In the genomic region with DNA sequence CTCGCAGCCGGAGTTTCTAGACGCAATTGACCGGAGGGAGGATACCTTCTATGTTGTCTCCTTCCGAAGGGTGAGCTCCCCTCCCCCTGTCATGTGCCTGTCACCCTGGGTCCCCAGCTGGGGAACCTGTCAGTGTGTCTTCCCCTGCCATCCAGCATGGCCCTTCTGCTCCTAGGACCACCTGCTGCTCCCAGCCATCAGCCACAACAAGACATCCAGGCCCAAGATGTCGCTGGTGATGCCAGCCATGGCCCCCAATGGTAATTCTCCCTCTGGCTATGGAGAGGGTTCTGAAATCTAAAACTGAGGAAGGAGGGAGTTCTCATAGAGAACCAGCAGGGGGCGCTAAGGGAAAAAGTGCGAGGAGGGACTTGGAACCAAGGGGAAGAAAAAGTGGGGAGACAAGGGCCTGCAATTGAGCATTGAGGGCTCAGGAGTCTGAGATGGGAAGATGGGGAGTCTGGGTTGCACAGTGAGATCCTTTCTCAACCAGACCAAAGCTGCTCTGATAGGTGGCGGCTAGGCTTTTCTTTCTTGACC, we compare ENCODE assay signal across 7 mouse cellular contexts. TPM values are rescaled to one million over a fixed set of nuclear protein-coding genes. Genes with fewer than 3 reads are reported as not detected.
DNase-seq lines count a peak whose midpoint lies in the region; ATAC-seq and TF ChIP-seq lines count a peak whose summit lies in the region.

No protein-coding gene starts in this region.

- H3K27me3 ChIP-seq in kidney, postnatal 0 days (ENCODE audit: insufficient read depth, low read length): no peaks in the 10 kb centered on the region
- peaks cover 4% of the 10 kb centered on the region; the same call in 1 of the 2 replicates for H3K27me3 ChIP-seq in kidney, embryonic 14.5 days (ENCODE audit: control insufficient read depth, insufficient read depth, low read length)
- H3K27me3 ChIP-seq in E14TG2a.4 (ENCODE audit: insufficient read depth, low read length): peaks cover 4% of the 10 kb centered on the region
- H3K27me3 ChIP-seq in lung, embryonic 14.5 days (ENCODE audit: insufficient read depth, low read length): no peaks in the 10 kb centered on the region

- H3K9me3 ChIP-seq in kidney, postnatal 0 days (replicated peaks; ENCODE audit: low read length): no peaks in the 10 kb centered on the region
- no peaks in the 10 kb centered on the region for H3K9me3 ChIP-seq in kidney, embryonic 14.5 days (ENCODE audit: control insufficient read depth, low read length)
- H3K9me3 ChIP-seq in E14TG2a.4 (ENCODE audit: low read length): no peaks in the 10 kb centered on the region
- H3K9me3 ChIP-seq in lung, embryonic 14.5 days (ENCODE audit: low read depth, low read length): no peaks in the 10 kb centered on the region

- peak; percentile 72 for DNase-seq in kidney, postnatal 0 days (ENCODE audit: low spot score)
- DNase-seq in R1 (ENCODE audit: low read depth, low spot score): peak; percentile 75
- peak; percentile 77 for DNase-seq in lung, embryonic 14.5 days
- DNase-seq in thymus, postnatal 14 days: peak; percentile 66

- no peak overlapping the region for H3K4me2 ChIP-seq in kidney, postnatal 0 days (ENCODE audit: low read length)
- no peak overlapping the region for H3K4me2 ChIP-seq in kidney, embryonic 14.5 days (replicated peaks; ENCODE audit: low read depth, low read length)
- no peak overlapping the region for H3K4me2 ChIP-seq in lung, embryonic 14.5 days

- 70% methylated on average over 9 of the region's 9 CpGs for WGBS in kidney, postnatal 0 days
- 66% methylated on average over 9 of the region's 9 CpGs for WGBS in kidney, embryonic 14.5 days
- WGBS in lung, embryonic 14.5 days: 68% methylated on average over 9 of the region's 9 CpGs

- no peak overlapping the region for H3K9ac ChIP-seq in kidney, postnatal 0 days (ENCODE audit: low read depth, low read length)
- no peak overlapping the region for H3K9ac ChIP-seq in kidney, embryonic 14.5 days (ENCODE audit: low read depth, low read length)
- no peak overlapping the region for H3K9ac ChIP-seq in lung, embryonic 14.5 days

- H3K27ac ChIP-seq in kidney, postnatal 0 days: no peak overlapping the region
- no peak overlapping the region for H3K27ac ChIP-seq in kidney, embryonic 14.5 days (ENCODE audit: low read depth, low read length)
- no peak overlapping the region for H3K27ac ChIP-seq in cortical plate, adult 2 months (ENCODE audit: insufficient read depth, low read length)
- no peak overlapping the region for H3K27ac ChIP-seq in lung, embryonic 14.5 days (ENCODE audit: low read depth)

- peaks cover 40% of the 10 kb centered on the region for H3K36me3 ChIP-seq in kidney, postnatal 0 days (ENCODE audit: insufficient read depth, low read length)
- H3K36me3 ChIP-seq in kidney, embryonic 14.5 days (ENCODE audit: control insufficient read depth, insufficient read depth, low read length): peaks cover 55% of the 10 kb centered on the region
- peaks cover 73% of the 10 kb centered on the region for H3K36me3 ChIP-seq in E14TG2a.4 (ENCODE audit: insufficient read depth, low read length)
- H3K36me3 ChIP-seq in lung, embryonic 14.5 days (ENCODE audit: insufficient read depth): peaks cover 47% of the 10 kb centered on the region

- no peak for ATAC-seq in kidney, postnatal 0 days (replicated peaks; ENCODE audit: low FRiP score, low read depth)
- ATAC-seq in kidney, embryonic 14.5 days (ENCODE audit: low FRiP score, low TSS enrichment): no peak
- no peak for ATAC-seq in lung, embryonic 14.5 days (ENCODE audit: insufficient read depth)

- TF ChIP-seq CTCF in kidney, postnatal 0 days (IDR thresholded peaks at IDR 0.05; ENCODE audit: low read depth): peak; percentile 88
- TF ChIP-seq CTCF in E14TG2a.4 (conservative IDR thresholded peaks at IDR 0.05; ENCODE audit: low read length): peak; percentile 91
- TF ChIP-seq CTCF in cortical plate, adult 2 months (IDR thresholded peaks at IDR 0.05; ENCODE audit: extremely low read depth, insufficient read depth, low read length): peak; percentile 65
- TF ChIP-seq CTCF in lung, embryonic 14.5 days (IDR thresholded peaks at IDR 0.05; ENCODE audit: low read depth): peak; percentile 85

- no peak for TF ChIP-seq POLR2A in cortical plate, adult 2 months (IDR thresholded peaks at IDR 0.05; ENCODE audit: extremely low read depth, insufficient read depth, low read length)

- H3K4me3 ChIP-seq in kidney, postnatal 0 days (replicated peaks; ENCODE audit: low read depth, low read length): no peak overlapping the region
- H3K4me3 ChIP-seq in kidney, embryonic 14.5 days (ENCODE audit: low read length): no peak overlapping the region
- H3K4me3 ChIP-seq in E14TG2a.4 (replicated peaks; ENCODE audit: low read length): no peak overlapping the region
- H3K4me3 ChIP-seq in cortical plate, adult 2 months (ENCODE audit: insufficient read depth, low read length): no peak overlapping the region
- H3K4me3 ChIP-seq in lung, embryonic 14.5 days (ENCODE audit: low read depth, low read length): no peak overlapping the region

- no peaks in the 10 kb centered on the region for H3K4me1 ChIP-seq in kidney, postnatal 0 days (replicated peaks; ENCODE audit: insufficient read depth, low read length)
- 0 out of 2 replicates have a peak, but pooled peaks cover 10% of the 10 kb centered on the region for H3K4me1 ChIP-seq in kidney, embryonic 14.5 days (ENCODE audit: control insufficient read depth, insufficient read depth, low read length)
- H3K4me1 ChIP-seq in E14TG2a.4 (replicated peaks; ENCODE audit: low read depth, low read length): peaks cover 63% of the 10 kb centered on the region
- no peaks in the 10 kb centered on the region for H3K4me1 ChIP-seq in cortical plate, adult 2 months (ENCODE audit: control insufficient read depth, insufficient read depth, low read length)
- H3K4me1 ChIP-seq in lung, embryonic 14.5 days (ENCODE audit: insufficient read depth): peaks cover 9% of the 10 kb centered on the region; the same call in 1 of the 2 replicates

RNA-seq across cellular contexts. Expression of a gene that starts 6.9 kb away (rescaled TPM):
- polyA plus RNA-seq in kidney, postnatal 0 days (2015; fragmentation: Nextera tagmentation; extraction: Ambion mirVana): 62.0 and 65.8 TPM in 2 replicates
- 54.6 and 61.7 TPM in 2 replicates for polyA plus RNA-seq in kidney, embryonic 14.5 days (2014; fragmentation: Nextera tagmentation; extraction: Ambion mirVana)
- 59.6 and 64.1 TPM in 2 replicates for polyA plus RNA-seq in cortical plate, adult 2 months (2012; rRNA removed)
- polyA plus RNA-seq in lung, embryonic 14.5 days (2014; fragmentation: Nextera tagmentation; extraction: Ambion mirVana): 66.5 and 74.8 TPM in 2 replicates

RNA-seq across cellular contexts. Expression of a gene that starts 9.3 kb away (rescaled TPM):
- 16.4 and 18.6 TPM in 2 replicates for polyA plus RNA-seq in kidney, postnatal 0 days (2015; fragmentation: Nextera tagmentation; extraction: Ambion mirVana)
- 14.8 and 16.5 TPM in 2 replicates for polyA plus RNA-seq in kidney, embryonic 14.5 days (2014; fragmentation: Nextera tagmentation; extraction: Ambion mirVana)
- 7.8 and 8.7 TPM in 2 replicates for polyA plus RNA-seq in cortical plate, adult 2 months (2012; rRNA removed)
- polyA plus RNA-seq in lung, embryonic 14.5 days (2014; fragmentation: Nextera tagmentation; extraction: Ambion mirVana): 9.7 and 11.1 TPM in 2 replicates

RNA-seq across cellular contexts. Expression of a gene that starts 16.5 kb away (rescaled TPM):
- 0.19 and 0.26 TPM in 2 replicates for polyA plus RNA-seq in kidney, postnatal 0 days (2015; fragmentation: Nextera tagmentation; extraction: Ambion mirVana)
- polyA plus RNA-seq in kidney, embryonic 14.5 days (2014; fragmentation: Nextera tagmentation; extraction: Ambion mirVana): 0.15 and 0.26 TPM in 2 replicates
- polyA plus RNA-seq in cortical plate, adult 2 months (2012; rRNA removed): 2.2 and 2.6 TPM in 2 replicates
- 0.38 and 0.45 TPM in 2 replicates for polyA plus RNA-seq in lung, embryonic 14.5 days (2014; fragmentation: Nextera tagmentation; extraction: Ambion mirVana)

RNA-seq across cellular contexts. Expression of a gene that starts 24.5 kb away (rescaled TPM):
- 0.36 and 0.55 TPM in 2 replicates for polyA plus RNA-seq in kidney, postnatal 0 days (2015; fragmentation: Nextera tagmentation; extraction: Ambion mirVana)
- polyA plus RNA-seq in kidney, embryonic 14.5 days (2014; fragmentation: Nextera tagmentation; extraction: Ambion mirVana): 0.16 and 0.18 TPM in 2 replicates
- polyA plus RNA-seq in cortical plate, adult 2 months (2012; rRNA removed): 160 and 165 TPM in 2 replicates
- 0.14 TPM in 1 of 2 replicates, not detected in the other for polyA plus RNA-seq in lung, embryonic 14.5 days (2014; fragmentation: Nextera tagmentation; extraction: Ambion mirVana)

RNA-seq across cellular contexts. Expression of a gene that starts 25.5 kb away (rescaled TPM):
- 62.9 and 65.5 TPM in 2 replicates for polyA plus RNA-seq in kidney, postnatal 0 days (2015; fragmentation: Nextera tagmentation; extraction: Ambion mirVana)
- polyA plus RNA-seq in kidney, embryonic 14.5 days (2014; fragmentation: Nextera tagmentation; extraction: Ambion mirVana): 33.5 and 39.1 TPM in 2 replicates
- 31.1 and 32.7 TPM in 2 replicates for polyA plus RNA-seq in cortical plate, adult 2 months (2012; rRNA removed)
- polyA plus RNA-seq in lung, embryonic 14.5 days (2014; fragmentation: Nextera tagmentation; extraction: Ambion mirVana): 24.5 and 25.6 TPM in 2 replicates
